Mouse (Mus musculus) frontal cortex, postnatal 14 days (tissue): ENCODE measurements around the gene Rnf43.

Experiments
- DNase-seq, 2 experiments: peaks; one replicate each; pipeline ENCODE4 v3.0.0; 2022; ENCODE audit warnings: low spot score in 2 of 2

Gene Rnf43

GRCm38 (mm10) chr11:87745632-87746555, 83.4 kb downstream of the Rnf43 start:
- no peak for DNase-seq

- DNase-seq, result no peak
These were observed 84.8 kb downstream of the Rnf43 start for GRCm38 (mm10) chr11:87747312-87747711.

GRCm38 (mm10) chr11:87747716-87748115, 85.2 kb downstream of the Rnf43 start:
- DNase-seq, result no peak

DNA sequence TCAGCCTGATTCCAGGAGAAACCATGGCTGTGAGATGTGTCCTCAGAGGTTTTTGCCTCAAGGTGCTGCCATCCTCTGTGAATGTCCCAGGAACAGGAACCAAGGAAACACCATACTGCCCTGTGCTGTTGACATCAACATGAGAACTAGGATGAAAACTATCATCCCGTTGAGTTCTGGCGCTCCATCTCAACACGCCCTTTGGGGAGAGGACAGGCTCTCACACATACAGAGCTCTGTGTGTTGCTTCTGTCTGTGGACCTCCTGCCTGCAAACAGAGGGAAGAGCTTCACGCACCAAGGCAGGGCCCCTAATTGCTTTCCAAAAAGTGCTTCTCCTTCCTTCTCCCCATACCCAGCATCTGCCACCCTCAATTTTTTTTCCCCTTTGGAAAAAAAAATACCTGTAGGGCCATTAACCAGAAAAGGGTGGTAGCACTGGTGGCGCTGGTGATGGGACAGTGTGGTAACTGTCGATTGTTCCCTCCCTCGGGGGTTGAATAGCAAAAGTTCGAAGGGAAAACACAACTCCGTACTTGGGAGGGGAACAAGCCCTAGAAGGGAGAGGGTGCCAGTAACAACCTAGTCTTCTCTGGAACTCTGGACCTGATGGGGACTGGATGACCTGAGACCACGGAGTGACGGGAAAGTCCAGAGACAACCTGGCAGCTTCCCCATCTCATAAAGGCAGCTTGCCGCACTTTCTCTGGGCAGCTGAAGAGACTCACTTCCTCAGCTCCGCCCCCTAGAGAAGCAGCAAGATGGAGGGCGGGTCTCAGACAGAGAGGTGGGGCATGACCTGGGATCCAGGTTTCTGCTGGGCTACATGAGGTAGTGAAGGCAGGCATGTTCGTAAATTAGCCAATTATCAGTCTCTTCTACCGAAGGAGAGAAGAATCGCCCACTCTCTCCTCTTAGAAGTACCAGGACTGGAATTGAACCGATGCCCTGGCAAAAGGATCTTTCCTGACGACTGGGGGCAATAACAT, 85.9 kb downstream of the Rnf43 start:
- no peak for DNase-seq

- no peak for DNase-seq
These were observed 86.9 kb downstream of the Rnf43 start for GRCm38 (mm10) chr11:87749192-87750042.

DNA sequence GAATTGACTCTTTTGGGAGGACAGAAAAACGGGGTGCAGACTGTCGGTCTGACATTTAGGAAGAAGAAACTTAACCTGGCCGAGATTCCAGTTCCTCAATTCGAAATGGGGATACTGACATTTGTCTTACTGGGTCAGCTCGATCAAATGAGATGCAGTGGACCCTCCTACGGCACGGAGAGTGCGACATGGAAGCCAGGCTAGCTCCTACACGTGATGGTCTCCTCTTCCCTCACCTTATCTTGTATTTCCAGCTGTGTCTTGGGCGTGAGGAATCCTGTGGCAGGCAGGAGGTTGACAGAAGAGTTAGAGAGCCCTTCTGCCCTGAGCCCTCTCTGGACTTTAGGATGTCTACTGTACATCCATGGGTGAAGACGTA, 87.5 kb downstream of the Rnf43 start:
- DNase-seq, result no peak

GRCm38 (mm10) chr11:87750521-87750920, 88.0 kb downstream of the Rnf43 start:
- no peak for DNase-seq

GRCm38 (mm10) chr11:87751031-87751430, 88.5 kb downstream of the Rnf43 start:
- no peak for DNase-seq

DNA sequence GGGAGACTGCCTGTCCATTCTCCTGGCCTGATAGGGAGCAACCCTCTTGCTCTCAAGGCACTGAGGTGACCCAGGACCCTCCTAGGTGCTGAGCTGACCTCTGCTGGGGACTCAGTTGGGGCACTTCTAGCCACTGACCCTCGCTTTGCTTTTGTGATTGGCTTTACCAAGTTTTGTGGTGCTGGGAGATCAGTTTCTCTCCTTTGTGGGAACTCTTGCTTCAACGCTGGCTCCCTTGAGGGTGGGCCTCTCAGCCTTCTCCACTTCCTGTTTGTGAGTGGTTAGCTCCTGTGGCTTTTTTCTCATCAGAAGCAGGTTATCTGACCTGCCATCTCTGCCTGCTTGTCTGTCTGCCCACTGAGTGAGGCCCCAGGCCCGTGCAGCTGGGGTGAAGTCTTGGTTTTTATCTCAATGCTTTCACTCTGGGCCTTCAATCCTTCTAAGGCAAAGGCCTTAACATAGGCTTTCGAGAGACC, 89.0 kb downstream of the Rnf43 start:
- DNase-seq, result no peak

GRCm38 (mm10) chr11:87752307-87752706, 89.8 kb downstream of the Rnf43 start:
- DNase-seq, result no peak

DNA sequence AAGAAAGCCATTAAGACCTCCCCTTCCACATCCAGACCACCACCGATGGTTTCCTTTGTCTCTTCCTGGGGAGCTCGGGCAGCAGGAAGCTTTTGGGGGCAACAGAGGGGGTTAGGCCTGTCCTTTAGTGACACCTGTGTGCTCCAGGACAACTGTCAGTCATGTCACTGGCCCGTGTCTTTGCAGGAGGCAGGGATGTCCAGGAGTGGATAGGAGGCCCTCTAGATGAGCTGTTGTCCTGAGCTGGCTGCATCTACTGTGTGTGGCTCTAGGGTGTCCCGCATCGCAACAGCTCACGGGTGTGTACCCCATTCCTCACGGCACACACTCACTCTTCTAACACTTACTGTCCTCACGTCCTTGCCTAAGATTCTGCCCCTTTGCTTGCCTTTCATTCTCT, 90.7 kb downstream of the Rnf43 start:
- DNase-seq, result no peak

- no peak for DNase-seq
These were observed 91.5 kb downstream of the Rnf43 start for GRCm38 (mm10) chr11:87753891-87754501.

DNA sequence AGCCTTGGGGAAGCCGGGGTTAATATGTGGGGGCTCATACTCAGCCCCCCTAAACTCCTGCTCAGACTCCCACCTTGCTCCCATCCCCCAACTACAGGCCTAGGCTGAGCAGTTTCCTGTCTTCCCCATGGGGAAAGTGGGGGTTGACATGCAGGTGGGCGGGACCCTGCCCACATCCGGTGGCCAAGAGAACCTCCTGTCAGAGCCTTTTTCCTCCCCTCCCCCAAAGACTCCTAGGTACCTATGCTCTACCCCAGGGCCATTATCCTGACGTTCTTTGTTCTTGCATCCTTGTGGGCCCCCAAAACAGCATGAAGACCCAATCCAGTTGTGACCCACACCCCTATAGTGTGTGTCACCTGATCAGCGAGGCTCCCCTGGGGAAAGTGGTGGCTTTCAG, 92.1 kb downstream of the Rnf43 start:
- no peak for DNase-seq

DNA sequence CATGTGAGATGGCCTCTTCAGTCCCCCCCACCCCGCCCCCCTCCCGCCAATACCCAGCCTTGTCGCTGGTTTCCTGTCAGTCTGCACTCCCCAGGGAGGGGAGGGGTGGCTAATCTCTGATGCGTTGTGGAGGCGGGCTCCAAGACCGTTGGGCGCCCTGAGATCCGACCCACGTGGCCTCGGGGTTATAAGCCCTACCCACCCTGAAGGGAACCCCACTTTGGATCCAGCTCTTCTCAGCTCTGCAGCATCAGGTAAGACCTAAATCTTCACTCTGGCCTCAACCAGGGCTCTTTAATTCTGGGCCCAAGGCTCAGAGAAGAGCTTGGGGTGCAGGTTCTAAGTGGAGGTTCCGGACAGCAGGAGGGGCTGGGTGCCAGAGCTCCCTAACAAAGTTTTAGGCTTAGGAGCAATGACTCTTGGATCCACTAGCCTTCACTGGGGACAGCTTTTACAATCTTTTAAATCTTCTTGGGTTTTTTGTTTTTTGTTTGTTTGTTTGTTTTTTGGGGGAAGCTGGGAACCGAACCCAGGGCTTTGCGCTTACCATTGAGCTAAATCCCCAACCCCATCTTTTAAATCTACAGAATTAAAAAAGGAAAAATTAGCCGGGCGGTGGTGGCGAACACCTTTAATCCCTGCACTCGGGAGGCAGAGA, 93.0 kb downstream of the Rnf43 start:
- DNase-seq, result peak; percentile 37 to 58

DNA sequence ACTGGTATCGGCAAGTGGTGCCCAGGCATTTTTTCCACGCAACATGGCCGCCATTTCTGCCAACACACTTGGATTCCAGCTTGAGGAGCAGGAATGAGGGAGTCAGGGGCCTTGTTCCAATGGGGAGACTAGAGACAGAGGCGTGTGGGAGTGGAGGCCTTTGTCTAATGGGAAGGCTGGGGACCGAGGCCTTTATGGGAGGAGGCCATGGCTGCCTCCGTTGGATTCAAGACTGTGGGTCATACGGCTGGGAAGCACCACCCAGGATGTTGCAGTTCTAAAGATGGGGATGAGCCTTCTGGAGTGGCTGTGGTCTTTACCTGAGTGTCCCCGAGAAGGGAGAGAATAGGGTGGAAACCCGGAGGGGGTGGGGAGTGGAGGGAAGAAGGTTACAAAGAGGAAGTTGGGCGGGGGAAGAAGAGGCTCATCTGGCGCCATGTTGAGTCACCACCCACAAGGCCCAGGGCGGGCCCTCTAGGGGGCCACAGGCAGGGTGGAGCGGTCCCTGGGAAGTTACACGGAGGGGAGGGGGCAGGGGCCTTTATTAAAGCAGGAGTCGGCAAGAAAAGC, 93.8 kb downstream of the Rnf43 start:
- DNase-seq, result no peak

- no peak for DNase-seq
These were observed 94.8 kb downstream of the Rnf43 start for GRCm38 (mm10) chr11:87757001-87757954.

DNA sequence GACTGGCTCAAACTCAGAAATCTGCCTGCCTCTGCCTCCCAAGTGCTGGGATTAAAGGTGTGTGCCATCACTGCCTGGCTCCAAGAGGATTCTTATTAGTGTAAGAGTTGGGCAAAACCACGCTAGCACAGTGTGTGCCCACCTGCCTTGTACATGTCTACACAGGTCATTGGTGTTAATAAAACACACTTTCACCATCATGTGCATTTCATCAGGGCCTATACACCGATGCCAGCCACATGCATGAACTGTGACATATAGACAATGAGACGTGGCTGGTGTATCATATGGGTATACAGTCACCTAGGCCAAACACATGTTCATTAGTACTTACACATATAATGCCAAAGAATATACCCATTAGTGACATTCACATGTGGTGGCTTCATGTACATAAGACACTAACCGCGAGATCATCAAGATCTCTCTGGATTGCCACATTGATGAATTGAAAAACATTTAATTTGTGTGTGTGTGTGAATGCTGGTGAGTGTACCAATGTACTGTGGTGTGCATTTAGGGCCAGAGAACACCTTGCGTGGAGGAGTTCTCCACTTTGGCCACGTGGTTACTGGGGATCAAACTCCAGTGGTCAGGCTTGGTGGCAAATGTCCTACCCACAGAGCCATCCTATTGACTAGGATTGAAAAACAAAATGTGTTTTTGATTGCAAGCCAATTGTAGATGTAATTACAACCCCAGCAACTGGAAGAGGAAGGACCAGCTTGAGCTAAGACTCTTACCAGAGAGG, 95.8 kb downstream of the Rnf43 start:
- DNase-seq, result no peak

GRCm38 (mm10) chr11:87758957-87759608, 96.6 kb downstream of the Rnf43 start:
- DNase-seq, result no peak
